Mouse (Mus musculus) stomach, postnatal 0 days (tissue): ENCODE data around the gene Ube2k.

Experiments used
- CTCF ChIP-seq: IDR thresholded peaks from 2 replicates; pipeline ENCODE4 v1.5.1; 2016; ENCODE audit warnings: antibody characterized with exemption, low read depth, mild to moderate bottlenecking, moderate library complexity
- EP300 ChIP-seq: optimal IDR thresholded peaks from 2 replicates; pipeline ENCODE3; 2016; ENCODE audit warnings: antibody characterized with exemption

GRCm38 (mm10) chr5:65505786-65506185 is 31.2 kb upstream of the Ube2k start:
- TF ChIP-seq EP300 (no peak), CTCF (no peak)
